Mouse (Mus musculus) adrenal gland, postnatal 36 days (tissue): ENCODE results near the gene Tepp. TPM values are rescaled to one million over a fixed set of nuclear protein-coding genes. Genes with fewer than 3 reads are reported as not detected.

Experiments used
- DNase-seq, 2 experiments: peaks; one replicate each; pipeline ENCODE4 v3.0.0; 2021; ENCODE audit warnings: mixed read lengths in 1 of 2
- total RNA-seq, 2 experiments: library from RNA; stranded (reverse); gene quantifications; 2 replicates each; pipeline ENCODE4 v1.2.3; 2021

Gene Tepp
- total RNA-seq, 2 experiments from 2014 or later = 0.82 TPM; not detected in 1

DNA sequence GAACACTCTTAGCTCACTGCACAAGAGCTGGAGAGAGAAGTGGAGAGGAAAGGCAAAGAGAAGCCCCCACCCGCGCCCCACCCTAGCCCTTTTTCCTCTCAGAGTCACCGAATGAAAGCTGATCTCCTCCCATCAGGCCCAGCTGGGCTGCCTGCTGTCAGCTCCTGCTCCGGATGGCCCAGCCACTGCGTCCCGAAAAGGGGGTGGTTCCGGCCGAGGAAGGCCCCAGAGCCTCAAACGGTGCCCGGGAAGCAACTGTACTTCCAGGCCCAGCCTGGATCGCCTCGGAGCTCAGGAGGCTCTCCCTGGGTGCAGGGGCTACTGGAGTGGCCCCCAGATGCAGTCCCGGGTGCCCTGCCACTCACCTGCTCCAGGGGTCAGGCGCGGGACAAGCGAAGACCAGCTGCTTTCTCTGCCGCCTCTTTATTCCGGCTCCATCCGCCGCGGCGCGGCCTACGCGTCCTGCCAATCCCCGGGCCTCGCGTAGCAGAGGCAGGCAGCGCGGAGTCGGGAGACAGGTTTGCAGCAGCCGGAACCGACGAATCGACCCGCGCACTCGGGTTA lies 20.9 kb downstream of the Tepp start:
- peak; percentile 70 to 79 for DNase-seq

DNA sequence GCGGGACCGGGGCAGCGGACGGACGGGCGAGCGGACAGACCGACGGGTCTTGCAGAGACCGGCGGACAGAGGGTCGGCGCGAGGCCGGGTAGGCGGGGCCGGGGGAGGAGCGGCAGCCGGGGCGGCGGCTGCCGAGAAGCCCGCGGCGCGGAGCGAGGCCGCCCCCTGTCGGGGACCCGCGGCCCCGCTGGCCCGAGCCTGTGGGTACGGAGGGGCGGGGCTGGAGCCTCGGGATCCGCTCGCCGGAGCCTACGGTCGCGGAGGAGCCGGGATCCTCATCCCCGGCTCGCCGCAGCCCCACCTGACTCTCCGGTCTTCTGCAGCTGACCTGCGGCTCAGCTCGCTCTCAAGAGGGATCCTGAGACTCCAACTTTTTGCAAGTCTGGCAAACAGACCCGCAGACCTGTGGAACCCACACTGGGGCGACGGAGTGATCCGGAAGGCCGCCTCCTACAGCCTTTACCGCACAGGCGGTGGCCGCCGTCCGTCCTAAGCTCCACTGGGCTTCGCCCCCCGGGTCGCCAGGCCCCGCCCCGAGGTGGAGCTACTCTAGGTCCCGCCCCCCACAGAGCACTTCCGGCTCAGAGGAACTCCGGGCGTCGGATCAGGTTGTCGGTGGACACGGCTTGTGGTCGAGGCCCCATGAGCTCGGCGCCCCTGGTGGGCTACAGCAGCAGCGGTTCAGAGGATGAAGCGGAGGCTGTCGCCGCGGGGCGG lies 21.5 kb downstream of the Tepp start, which contains the start of the genes Zfp319 and Usb1:
Gene Zfp319 (minus strand): TSS at position 231 of the 717 bp plus-strand sequence.
Gene Usb1 (plus strand): TSS at position 565 of the 717 bp plus-strand sequence.
- peak; percentile 96 to 98 for DNase-seq

DNA sequence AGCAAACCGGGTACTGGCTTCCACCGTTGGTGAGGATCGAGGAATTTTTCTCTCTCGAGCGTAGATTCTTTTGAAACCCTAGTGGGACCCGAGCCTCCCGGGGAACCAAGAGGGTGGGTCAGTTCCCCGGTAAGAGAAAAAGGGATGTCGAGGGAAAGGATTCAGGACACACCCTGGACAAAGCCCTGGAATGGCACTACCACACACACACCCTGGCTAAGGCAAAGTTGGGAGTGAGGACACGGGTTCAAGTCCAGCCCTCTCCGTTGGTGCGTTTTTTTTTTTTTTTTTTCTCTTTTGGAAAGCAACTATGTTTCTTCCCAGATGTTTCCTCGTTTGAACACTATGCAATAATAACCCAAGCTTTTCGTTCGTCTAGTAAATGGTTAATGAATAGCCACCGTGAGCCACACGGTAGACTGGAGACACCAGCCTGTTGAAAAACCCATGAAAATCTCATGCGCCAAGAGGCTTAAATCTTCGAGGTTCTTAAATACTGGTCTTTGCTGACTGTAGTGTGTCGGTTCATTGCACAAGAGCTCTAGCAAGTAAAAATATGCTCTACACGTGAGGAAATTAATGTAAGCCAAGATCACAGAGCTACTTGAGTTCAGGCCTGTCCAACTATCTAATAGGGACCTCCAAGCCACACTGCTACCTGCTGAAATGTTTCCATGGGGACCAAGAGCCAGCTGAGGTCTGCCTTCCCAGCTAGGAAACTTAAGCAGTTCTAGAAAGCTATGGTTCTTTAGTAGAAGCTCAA lies 22.3 kb downstream of the Tepp start:
- no peak for DNase-seq

DNA sequence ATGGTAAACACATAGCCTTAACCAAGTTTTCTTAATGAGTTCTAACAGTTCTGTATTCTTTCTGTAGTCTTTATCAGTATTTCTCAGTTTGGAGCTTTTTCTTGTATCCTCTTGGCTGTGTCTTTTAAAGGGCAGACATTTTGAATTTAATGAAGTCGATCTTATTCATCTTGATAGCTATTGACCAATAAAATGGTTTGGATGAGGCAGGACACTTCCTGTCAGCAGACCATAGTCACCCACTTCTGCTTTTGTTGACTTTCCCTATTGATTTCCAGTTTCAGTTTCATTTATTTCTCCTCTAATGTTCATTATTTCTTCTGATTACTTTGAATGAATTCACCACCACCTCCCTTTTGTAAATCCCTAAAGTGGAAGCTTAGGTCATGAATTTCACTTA lies 25.3 kb downstream of the Tepp start:
- DNase-seq = no peak

DNA sequence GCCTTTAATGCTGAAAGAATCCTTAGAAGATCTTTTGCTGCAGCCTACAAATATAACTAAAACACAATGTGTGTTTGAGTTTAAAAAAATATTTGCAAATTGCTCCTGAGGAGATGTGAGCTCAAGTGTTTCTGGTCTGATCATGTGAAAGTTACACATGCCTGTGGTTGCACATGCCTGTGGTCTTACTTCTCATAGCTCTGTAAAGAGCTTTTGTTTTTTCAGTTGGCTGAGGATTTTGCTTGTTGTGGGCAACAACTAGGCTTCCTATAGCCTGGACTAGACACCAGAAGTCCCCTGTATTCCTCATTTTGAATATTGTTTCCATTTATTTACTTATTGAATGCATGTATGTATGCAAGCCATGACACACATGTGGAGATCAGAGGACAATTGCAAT lies 26.0 kb downstream of the Tepp start:
- no peak for DNase-seq

DNA sequence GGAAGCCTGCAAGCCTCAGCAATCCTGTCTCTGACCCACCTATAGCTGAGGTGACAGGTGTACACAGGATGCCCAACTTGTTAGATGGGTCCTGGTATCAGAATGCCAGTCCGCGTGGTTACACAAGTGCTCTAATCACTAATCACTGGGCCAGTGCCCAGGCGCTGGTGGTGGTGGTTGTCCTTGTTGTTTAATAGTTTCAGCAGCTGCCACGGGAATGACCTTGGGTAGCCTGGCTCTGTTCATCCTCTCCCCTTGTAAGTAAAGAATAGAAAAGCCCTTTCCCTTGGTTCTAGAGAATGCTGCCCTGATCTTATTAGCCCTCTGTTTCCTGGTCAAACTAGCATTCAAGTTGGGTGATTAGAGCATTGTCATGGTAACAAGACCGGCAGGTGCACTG lies 31.4 kb downstream of the Tepp start:
- peak; percentile 71 to 80 for DNase-seq

DNA sequence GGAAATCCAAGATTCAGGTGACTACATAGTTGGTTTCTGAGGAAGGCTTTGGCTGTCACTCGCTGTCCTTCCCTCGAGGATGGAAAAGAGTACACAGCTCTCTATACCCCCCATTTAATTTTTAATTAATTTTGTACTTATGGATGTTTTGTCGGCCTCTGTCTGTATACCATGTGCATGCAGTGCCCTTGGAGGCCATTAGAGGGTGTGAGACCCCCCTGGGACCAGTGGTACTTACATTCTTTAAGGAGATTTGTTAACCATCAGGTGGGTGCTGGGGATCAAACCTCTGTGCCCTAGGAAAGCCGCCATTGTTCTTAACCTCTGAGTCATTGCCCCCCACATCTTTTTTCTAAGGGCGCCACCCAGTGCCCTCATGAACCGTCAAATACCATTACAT lies 34.3 kb downstream of the Tepp start:
- no peak for DNase-seq

DNA sequence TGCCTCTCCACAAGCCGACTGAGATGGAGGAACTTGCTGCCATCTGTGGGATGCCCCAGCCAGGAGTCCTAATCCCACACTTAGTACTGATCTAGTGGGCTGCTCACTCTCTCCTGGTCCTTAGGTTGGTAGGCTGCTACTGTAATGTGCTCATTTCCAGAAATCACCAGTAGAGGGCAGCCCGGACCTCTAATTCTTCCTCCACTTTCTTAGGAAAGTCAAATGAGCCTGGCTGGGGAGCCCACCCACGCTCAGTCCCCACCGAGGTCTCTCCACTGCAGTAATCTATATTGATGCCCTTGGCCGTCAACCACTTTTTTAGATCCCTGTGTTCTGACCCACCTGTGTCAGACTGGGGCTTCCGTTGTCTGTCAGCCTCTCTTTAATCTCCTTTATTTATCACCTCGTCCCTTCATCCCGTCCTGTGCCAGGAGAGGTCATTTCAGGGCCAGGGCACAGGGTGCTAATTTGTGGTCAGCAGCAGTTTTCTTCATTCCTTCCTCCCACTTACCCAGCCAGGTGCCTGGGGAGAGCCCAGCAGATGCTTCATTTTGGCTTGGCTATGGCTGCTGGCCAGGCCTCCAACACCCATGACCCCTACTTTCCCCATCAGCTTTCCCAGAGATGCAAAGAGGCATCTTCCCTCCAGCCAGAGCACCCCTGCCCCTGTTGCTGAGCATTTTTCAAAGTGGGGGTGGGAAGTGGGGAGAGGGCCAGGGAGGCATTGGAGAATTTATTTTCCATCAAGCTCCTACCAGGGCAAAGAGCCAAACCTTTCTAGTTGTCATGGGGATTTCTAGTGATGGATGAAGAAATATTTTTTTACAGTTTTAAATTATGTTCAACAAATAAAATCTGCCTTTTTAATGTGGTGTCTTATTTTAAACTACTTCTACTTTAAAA lies 36.5 kb downstream of the Tepp start:
- DNase-seq = peak; percentile 60 to 79

DNA sequence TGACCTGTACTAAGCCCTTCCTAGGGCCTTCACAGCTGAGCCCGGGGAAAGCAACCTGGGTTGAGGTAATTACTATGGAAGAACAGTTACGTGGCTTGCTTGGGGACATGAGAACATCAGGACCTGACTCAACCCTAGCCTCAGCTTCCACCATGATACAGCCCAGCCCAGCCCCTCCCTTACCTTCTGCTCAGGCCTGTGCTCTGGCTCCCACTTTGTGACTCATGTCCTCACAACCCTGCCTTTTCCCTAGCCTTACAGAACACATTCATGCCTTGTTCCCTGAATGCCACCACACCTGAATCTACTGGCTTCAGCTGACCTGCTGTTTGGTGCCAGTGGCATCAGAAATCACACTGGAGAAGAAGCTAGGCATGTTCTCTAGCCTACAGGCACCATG lies 38.0 kb downstream of the Tepp start:
- DNase-seq = no peak

DNA sequence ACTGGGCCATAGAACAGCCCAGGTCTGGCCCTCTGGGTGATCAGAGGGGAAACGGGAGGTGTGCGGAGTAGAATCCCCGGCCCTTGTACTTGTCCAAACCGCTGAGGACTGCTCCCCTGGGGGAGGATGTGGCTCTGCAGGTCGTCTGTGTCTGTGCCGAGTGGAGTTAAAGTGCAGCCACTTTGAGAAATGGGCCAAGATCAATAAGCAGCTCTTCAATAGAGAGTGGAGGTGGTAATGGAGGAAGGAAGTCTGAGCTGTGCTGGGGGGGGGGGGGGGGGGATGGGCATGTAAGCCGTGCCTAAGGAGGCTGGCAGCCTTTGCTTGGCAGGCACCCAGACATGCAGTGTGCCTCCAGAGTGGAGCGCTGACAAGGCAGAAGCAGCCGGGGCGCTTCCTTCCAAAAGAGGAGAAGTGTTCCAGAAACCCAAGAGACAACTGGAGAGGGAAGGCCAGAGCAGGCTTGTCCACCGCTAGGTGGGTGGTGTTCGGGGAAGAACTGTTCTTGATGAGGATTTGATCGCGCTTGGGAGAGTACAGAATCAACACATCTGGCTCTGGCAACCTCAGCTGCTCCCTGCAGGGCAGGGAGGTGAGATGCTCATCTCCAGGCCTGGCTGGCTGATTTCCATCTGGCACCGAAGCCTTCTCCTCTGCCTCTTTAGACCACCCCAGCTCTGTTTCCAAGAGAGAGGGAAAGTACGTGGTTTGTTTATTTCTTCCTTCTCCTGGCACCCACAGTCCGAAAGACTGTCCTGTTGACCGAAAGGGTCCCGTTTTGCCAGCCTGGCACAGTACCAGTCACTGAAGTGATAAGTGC lies 38.7 kb downstream of the Tepp start:
- peak; percentile 71 to 76 for DNase-seq

DNA sequence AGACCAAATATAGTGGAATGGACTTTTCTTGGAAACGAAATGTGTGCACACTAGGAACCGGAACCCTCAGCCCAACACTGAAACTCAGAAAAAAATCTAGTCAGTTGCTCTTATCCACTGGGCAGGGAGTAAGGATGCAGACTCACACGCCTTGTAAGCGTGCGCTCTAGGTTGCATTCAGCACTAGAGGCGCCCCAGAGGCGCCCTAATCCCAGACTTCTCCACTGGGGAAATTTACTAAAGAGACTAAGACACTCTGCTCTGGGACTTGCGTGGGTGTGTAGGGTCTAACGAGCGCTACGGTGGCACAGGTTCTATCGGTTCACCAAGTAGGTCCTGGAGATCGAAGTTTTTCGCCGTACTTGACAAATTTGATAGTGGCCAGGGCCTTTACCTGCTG lies 41.1 kb downstream of the Tepp start:
- no peak for DNase-seq

DNA sequence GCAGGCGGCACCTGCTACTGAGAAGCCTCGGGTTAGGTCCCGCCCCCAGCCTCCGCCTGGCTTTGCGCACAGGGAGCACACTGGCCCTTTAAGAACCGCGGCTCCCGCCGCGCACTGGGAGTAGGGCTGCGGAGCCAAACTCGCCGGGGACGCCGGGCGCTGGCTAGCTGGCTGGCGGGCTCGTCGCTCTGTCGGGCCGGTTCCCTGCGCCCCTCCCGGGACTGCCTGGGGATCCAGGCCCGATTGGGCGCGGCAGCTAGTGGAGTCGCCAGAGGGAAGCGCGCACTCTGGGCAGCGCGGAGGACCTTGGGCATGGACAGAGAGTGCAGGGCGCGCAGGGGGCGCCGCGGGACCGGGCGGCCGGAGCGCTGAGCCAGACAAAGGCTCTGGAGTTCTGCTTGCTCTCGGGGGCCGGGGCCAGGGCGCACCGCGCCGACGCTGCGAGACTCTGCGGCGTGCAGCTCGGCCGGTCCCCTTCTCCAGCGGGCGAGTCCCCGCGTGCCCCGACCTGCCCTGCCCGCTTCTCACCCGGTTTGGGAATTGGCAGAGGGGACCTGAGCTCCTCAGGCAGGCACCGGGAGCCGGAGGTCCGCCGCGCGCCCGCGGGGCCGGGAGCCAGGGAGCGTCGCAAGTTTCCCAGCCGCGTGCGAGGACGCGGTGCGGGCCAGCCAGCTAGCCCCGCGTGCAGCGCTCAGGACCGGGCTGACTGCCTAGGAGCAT lies 41.9 kb downstream of the Tepp start, which contains the start of gene Mmp15:
Gene Mmp15 (plus strand): TSS at position 118 of the 720 bp plus-strand sequence.
- DNase-seq = peak; percentile 81 to 87

DNA sequence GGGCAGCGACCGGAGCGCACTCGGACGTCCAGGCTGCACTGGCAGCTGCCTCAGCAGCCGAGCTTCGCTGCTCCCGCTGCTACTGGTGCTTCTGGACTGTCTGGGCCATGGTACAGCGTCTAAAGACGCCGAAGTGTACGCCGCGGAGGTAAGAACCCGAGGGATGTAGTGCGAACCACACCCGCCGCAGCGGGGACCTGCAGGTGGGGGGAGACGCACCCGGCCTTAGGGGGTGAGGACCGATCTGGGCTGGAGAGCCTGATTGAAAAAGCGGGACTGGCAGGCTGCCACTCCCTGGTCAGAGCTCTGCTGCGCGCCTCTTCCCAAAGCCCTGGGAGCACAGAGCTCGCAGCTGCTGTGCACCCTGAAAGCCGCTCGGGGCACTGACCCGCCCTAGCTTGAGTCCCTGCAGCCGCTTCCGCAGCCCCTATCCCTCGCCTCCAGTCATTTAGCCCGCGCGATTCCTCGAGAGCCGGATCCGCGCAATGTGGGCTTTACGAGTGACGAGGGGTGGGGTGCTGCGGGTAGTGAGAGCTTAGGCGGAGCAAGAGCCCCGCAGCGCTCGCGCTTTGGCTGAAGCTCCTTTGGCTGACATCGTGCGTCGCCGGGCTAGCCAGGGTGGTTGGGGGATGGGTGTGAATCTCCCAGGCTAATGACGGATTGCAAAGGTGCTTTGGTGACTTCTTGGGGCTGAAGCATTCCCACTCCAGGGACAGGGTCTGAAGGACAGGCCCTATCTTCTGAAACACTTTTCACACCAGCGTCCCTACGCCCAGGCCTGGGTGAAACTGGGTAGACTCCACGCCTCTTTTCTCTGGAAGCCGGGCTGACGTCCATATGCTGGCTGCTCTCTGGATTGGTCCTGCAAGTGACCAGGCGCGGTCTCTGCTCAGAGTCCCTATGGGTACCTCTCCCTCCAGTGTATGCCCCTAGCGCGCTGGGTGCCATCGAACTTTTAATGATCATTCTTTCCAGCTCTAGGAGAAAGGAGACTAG lies 42.8 kb downstream of the Tepp start:
- DNase-seq = peak; percentile 43 to 70

DNA sequence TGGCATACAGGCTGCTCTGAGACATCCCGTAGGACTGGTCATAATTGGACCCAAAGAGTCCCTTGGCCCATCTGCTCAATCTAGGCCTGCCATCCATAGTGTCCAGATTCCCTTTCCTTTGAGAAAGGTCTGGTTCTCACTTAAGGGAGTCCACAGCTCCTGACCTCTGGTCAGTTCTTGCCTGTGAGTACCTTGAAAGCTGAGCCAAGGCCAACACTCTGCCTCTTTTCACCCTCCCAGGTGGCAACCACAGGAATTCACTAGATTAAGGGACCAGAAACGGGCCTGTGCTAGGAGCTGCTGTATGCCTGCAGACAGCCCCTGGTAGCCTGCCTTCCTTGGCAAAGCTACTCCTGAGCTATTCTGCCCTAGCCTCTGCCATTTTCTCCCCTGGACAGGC lies 44.2 kb downstream of the Tepp start:
- DNase-seq = no peak

DNA sequence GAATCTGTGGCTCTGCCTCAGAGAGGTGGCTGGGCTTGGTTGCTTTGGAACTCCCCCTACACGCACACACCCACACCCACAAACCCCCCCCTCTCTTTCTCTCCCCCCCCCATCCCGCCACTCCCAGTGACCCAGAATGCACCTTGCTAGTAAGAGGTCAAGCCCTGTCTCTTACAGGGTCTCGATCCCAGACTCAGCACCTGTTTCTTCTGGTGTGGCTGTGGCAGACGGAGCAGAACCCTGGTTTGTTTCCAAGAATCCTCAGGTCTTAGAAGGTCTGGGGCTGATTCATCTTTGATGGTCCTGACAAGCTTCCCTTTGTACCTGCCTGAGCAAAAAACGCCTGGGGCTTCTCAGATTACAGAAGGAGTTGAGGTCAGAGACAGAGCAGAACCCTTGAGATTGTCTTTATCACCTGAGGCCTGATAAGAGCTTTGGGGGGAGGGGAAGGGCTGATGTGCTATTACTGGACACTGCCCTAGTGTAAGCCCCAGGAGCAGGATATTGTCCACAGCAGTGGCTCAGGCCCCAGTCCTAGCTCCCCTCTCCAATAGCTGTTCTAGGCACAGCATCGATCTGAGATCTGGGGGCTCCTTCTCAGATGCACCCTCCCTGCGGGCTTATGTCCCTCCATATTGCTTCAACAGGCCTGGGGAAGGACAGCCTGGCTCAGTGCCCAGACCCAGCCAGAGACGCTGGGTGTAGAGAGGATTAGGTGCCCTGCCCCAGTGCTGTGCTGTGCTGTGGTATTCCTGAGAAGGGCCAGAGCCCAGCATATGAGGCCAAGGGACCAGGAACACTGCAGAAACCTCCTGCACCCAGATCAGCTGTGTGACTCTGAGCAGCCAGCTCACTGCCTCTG lies 48.4 kb downstream of the Tepp start:
- DNase-seq = peak; percentile 38 to 59

DNA sequence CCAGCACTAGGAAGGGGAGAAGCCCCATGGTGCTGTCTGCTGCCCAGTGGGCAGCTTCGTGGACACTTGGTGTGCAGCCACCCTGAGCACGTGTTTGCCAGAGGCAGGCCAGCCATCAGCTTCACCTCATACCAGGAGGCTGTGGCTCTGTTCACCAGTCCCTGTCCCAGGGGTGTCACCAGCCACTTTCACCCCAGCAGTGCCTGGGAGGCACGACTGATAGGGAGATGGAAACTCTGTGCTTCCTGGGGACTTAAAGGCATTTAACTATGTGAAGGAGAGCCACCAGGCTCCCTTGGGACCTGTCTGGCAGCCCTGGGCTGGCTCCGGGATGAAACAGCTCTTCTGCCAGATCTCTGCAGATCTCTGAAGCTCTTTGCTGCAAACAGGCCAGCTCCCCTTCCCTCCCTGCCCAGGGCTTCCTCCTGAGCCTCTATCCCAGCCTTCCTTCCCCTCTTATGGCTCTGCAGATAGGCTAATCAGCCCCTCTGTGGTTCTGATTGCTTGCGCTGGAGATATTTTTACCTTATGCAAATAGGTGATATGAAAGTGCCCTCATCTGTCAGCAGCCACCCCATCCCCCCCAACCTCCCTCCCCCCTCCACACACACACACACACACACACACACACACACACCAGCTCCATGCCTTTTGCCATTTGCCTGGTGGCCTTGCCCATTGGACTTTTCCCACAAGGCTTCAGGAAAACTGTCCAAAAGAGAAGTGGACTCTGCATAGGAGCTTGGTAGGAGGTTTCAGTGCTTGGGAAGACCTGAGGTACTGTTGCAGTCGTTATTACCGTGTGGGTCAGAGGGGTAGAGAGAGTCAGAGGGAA lies 50.0 kb downstream of the Tepp start:
- DNase-seq = peak in 1 of 2 experiments; percentile 47

DNA sequence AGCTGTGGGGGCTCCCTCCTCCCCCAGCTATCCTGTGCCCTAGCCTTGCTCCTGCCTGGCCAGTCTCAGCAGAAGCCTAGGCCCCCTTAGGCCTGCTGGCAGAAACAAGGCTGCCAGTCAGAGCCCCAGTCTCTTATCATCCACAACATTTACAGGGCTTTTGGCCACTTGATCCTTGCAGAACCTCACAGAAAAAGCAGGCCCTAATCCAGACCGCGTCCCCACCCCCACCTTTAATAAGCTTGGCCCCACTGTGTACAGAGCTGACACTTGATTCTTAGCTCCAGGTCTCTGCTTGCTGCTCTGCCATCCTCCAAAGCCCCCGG lies 50.6 kb downstream of the Tepp start:
- no peak for DNase-seq
